Mouse (Mus musculus) kidney, adult 8-10 months (tissue): ENCODE measurements around the gene Fuz.

ENCODE experiments used
- DNase-seq, 2 experiments: peaks; one replicate each; pipeline ENCODE4 v3.0.0; 2022

The Fuz gene

GRCm38 (mm10) chr7:44891611-44892010 is 4.3 kb upstream of the Fuz start:
- no peak for DNase-seq

- DNase-seq = peak; percentile 94 to 95
These were observed 3.5 kb upstream of the Fuz start, which contains the start of gene Med25 for GRCm38 (mm10) chr7:44892276-44892921. Gene Med25, minus strand, starts transcription at chr7:44892712.

- no peak for DNase-seq
These were observed 2.7 kb upstream of the Fuz start for GRCm38 (mm10) chr7:44893197-44893596.

GRCm38 (mm10) chr7:44894175-44894574 is 1.7 kb upstream of the Fuz start:
- DNase-seq = no peak

- DNase-seq = no peak
These were observed 680 bp upstream of the Fuz start for GRCm38 (mm10) chr7:44895206-44895592.

GRCm38 (mm10) chr7:44896499-44896898 is 620 bp downstream of the Fuz start:
- DNase-seq = no peak

- DNase-seq = peak; percentile 57 to 59
These were observed 2.7 kb downstream of the Fuz start for GRCm38 (mm10) chr7:44898607-44899006.

GRCm38 (mm10) chr7:44900632-44901031 is 4.8 kb downstream of the Fuz start:
- peak in 1 of 2 experiments; percentile 28 for DNase-seq

- DNase-seq = peak in 1 of 2 experiments; percentile 30
These were observed 5.4 kb downstream of the Fuz start for GRCm38 (mm10) chr7:44901230-44901722.

- no peak for DNase-seq
These were observed 9.6 kb downstream of the Fuz start for GRCm38 (mm10) chr7:44905430-44905829.

GRCm38 (mm10) chr7:44908706-44909476 is 13.0 kb downstream of the Fuz start:
- DNase-seq = no peak

GRCm38 (mm10) chr7:44914396-44914795 is 18.5 kb downstream of the Fuz start:
- no peak for DNase-seq

- no peak for DNase-seq
These were observed 19.4 kb downstream of the Fuz start for GRCm38 (mm10) chr7:44915314-44915713.

GRCm38 (mm10) chr7:44916191-44916590 is 20.3 kb downstream of the Fuz start:
- DNase-seq = no peak

GRCm38 (mm10) chr7:44916881-44917280 is 21.0 kb downstream of the Fuz start:
- DNase-seq = no peak

- no peak for DNase-seq
These were observed 22.3 kb downstream of the Fuz start for GRCm38 (mm10) chr7:44918219-44918618.

GRCm38 (mm10) chr7:44919127-44919526 is 23.2 kb downstream of the Fuz start:
- DNase-seq = no peak

GRCm38 (mm10) chr7:44922530-44922929 is 26.7 kb downstream of the Fuz start:
- no peak for DNase-seq

- DNase-seq = peak; percentile 34 to 67
These were observed 29.6 kb downstream of the Fuz start for GRCm38 (mm10) chr7:44925468-44925867.

GRCm38 (mm10) chr7:44928570-44928969 is 32.7 kb downstream of the Fuz start:
- DNase-seq = no peak

GRCm38 (mm10) chr7:44929204-44930151 is 33.6 kb downstream of the Fuz start, which contains the start of gene Ap2a1:
Gene Ap2a1, minus strand, starts transcription at chr7:44929496.
- DNase-seq = peak; percentile 100

GRCm38 (mm10) chr7:44938680-44939079 is 42.8 kb downstream of the Fuz start:
- no peak for DNase-seq

- no peak for DNase-seq
These were observed 47.0 kb downstream of the Fuz start, which contains the start of gene Tsks for GRCm38 (mm10) chr7:44942904-44943303. Gene Tsks, plus strand, starts transcription at chr7:44943204.
